Mouse (Mus musculus): ENCODE measurements around the gene Lrrc58. TPM values are rescaled to one million over a fixed set of nuclear protein-coding genes. Genes with fewer than 3 reads are reported as not detected.

Gene Lrrc58
- polyA plus RNA-seq, 2 experiments: 4.1 to 8.7 TPM

DNA sequence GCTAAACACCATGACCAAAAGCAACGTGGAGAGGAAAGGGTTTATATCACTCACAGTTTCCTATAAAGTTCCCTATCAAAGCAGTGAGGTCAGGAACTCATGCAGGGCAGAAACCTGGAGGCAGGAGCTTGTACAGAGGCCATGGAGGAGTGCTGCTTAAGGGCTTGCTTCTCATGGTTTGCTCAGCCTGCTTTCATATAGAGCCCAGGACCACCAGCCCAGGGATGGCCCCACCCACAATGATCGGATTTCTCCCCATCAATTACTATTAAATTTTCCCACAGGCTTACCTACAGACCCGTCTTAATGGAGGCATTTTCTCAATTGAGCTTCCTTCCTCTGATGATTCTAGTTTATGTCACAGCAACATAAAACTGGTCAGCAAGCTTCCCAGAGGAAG lies 30.6 kb upstream of the Lrrc58 start:
- Histone ChIP-seq H3K36me3 (replicated peaks; ENCODE audit: control insufficient read depth, insufficient read depth, low read depth) (no peaks in the 10 kb centered on the region), H3K27ac (no peak overlapping the region), H3K9me3 (ENCODE audit: control insufficient read depth, low read length) (no peaks in the 10 kb centered on the region), H3K4me1 (replicated peaks; ENCODE audit: control insufficient read depth in 2 of 2, insufficient read depth in 2 of 2, low read length in 1 of 2) (no peaks in the 10 kb centered on the region), H3K4me2 (ENCODE audit: low read depth) (no peak overlapping the region), H3K9ac (replicated peaks) (no peak overlapping the region), H3K4me3 (ENCODE audit: insufficient read depth in 1 of 2, low read depth in 2 of 2, low read length in 2 of 2) (no peak overlapping the region), H3K27me3 (ENCODE audit: control insufficient read depth, insufficient read depth, low read length) (no peaks in the 10 kb centered on the region)
- ATAC-seq (ENCODE audit: insufficient read depth): no peak
- DNase-seq (ENCODE audit: low read depth in 3 of 3, low spot score in 3 of 3): no peak
- 45% methylated on average over 3 of the region's 3 CpGs for whole genome bisulfite sequencing (ENCODE audit: insufficient replicate concordance)
- no peak for TF ChIP-seq EP300 (IDR thresholded peaks at IDR 0.05; ENCODE audit: low read depth)
- TF ChIP-seq CTCF (IDR thresholded peaks at IDR 0.05; ENCODE audit: low read depth): no peak

- Histone ChIP-seq H3K4me3 (ENCODE audit: insufficient read depth in 1 of 2, low read depth in 2 of 2, low read length in 2 of 2) (no peak overlapping the region), H3K9me3 (ENCODE audit: control insufficient read depth, low read length) (no peaks in the 10 kb centered on the region), H3K36me3 (replicated peaks; ENCODE audit: control insufficient read depth, insufficient read depth, low read depth) (no peaks in the 10 kb centered on the region), H3K4me2 (ENCODE audit: low read depth) (no peak overlapping the region), H3K4me1 (replicated peaks; ENCODE audit: control insufficient read depth in 2 of 2, insufficient read depth in 2 of 2, low read length in 1 of 2) (peaks cover 2 to 5% of the 10 kb centered on the region in 2 experiments; a peak in 2 of 4 replicates), H3K27ac (no peak overlapping the region), H3K27me3 (ENCODE audit: control insufficient read depth, insufficient read depth, low read length) (no peaks in the 10 kb centered on the region), H3K9ac (replicated peaks) (no peak overlapping the region)
- 53% methylated on average over 2 of the region's 2 CpGs for WGBS (ENCODE audit: insufficient replicate concordance)
- no peak for ATAC-seq (ENCODE audit: insufficient read depth)
- no peak for TF ChIP-seq EP300 (IDR thresholded peaks at IDR 0.05; ENCODE audit: low read depth)
- TF ChIP-seq CTCF (IDR thresholded peaks at IDR 0.05; ENCODE audit: low read depth): no peak
- DNase-seq (ENCODE audit: low read depth in 3 of 3, low spot score in 3 of 3): no peak
These were observed 25.8 kb upstream of the Lrrc58 start for GRCm38 (mm10) chr16:37842439-37842838.

GRCm38 (mm10) chr16:37843740-37844139 lies 24.4 kb upstream of the Lrrc58 start:
- Histone ChIP-seq H3K27ac (no peak overlapping the region), H3K9ac (replicated peaks) (no peak overlapping the region), H3K4me2 (ENCODE audit: low read depth) (no peak overlapping the region), H3K4me3 (ENCODE audit: insufficient read depth in 1 of 2, low read depth in 2 of 2, low read length in 2 of 2) (no peak overlapping the region), H3K27me3 (ENCODE audit: control insufficient read depth, insufficient read depth, low read length) (no peaks in the 10 kb centered on the region), H3K4me1 (replicated peaks; ENCODE audit: control insufficient read depth in 2 of 2, insufficient read depth in 2 of 2, low read length in 1 of 2) (peaks cover 2 to 5% of the 10 kb centered on the region in 2 experiments; a peak in 2 of 4 replicates), H3K9me3 (ENCODE audit: control insufficient read depth, low read length) (no peaks in the 10 kb centered on the region), H3K36me3 (replicated peaks; ENCODE audit: control insufficient read depth, insufficient read depth, low read depth) (no peaks in the 10 kb centered on the region)
- WGBS (ENCODE audit: insufficient replicate concordance): 58% methylated on average over 12 of the region's 12 CpGs
- ATAC-seq (ENCODE audit: insufficient read depth) (no peak), DNase-seq (ENCODE audit: low read depth in 3 of 3, low spot score in 3 of 3) (no peak)
- TF ChIP-seq EP300 (IDR thresholded peaks at IDR 0.05; ENCODE audit: low read depth) (no peak), CTCF (IDR thresholded peaks at IDR 0.05; ENCODE audit: low read depth) (no peak)

DNA sequence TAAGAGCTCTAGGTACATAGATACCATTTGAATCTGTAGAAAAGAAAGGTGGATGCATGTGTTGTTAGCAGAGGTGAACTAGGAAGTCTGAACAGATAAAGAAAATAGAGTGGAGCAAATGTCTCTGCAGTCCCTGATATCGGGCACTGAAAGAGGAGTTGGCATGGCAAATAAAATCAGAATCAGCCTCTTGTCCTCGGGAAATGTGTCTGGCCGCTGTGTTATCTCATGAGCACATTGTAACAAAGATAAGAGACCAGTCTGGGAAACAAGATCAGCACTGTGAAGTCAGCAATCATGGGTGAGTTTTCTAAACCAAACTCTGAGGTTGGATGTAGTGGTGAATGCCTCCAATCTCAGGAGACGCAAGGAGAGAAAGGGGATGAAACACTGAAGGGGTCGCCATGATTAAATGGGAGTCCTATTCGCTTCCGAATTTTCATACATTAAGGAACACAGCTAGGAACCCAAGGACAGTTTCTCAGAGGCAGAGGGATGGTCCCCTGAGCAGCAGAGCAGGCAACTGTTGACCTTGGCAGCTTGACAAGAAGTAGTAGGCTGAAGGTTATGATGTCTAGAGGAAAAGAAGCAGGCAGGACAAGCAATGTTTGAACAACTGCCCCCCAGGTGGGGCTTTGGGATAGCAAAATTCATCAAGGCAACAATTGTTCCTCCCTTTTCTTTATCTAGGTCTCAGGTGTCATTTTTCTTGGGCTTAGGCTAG lies 22.8 kb upstream of the Lrrc58 start:
- Histone ChIP-seq H3K27ac (no peak overlapping the region), H3K4me2 (ENCODE audit: low read depth) (no peak overlapping the region), H3K4me1 (replicated peaks; ENCODE audit: control insufficient read depth in 2 of 2, insufficient read depth in 2 of 2, low read length in 1 of 2) (peaks cover 2 to 5% of the 10 kb centered on the region in 2 experiments; a peak in 2 of 4 replicates), H3K36me3 (replicated peaks; ENCODE audit: control insufficient read depth, insufficient read depth, low read depth) (no peaks in the 10 kb centered on the region), H3K27me3 (ENCODE audit: control insufficient read depth, insufficient read depth, low read length) (no peaks in the 10 kb centered on the region), H3K9ac (replicated peaks) (no peak overlapping the region), H3K4me3 (ENCODE audit: insufficient read depth in 1 of 2, low read depth in 2 of 2, low read length in 2 of 2) (no peak overlapping the region), H3K9me3 (ENCODE audit: control insufficient read depth, low read length) (no peaks in the 10 kb centered on the region)
- TF ChIP-seq EP300 (IDR thresholded peaks at IDR 0.05; ENCODE audit: low read depth) (0 out of 2 replicates have a peak, but pooled peaks have one; percentile 10), CTCF (IDR thresholded peaks at IDR 0.05; ENCODE audit: low read depth) (no peak)
- DNase-seq (ENCODE audit: low read depth in 3 of 3, low spot score in 3 of 3): no peak
- ATAC-seq (ENCODE audit: insufficient read depth): no peak
- 31% methylated on average over 7 of the region's 7 CpGs for WGBS (ENCODE audit: insufficient replicate concordance)

DNA sequence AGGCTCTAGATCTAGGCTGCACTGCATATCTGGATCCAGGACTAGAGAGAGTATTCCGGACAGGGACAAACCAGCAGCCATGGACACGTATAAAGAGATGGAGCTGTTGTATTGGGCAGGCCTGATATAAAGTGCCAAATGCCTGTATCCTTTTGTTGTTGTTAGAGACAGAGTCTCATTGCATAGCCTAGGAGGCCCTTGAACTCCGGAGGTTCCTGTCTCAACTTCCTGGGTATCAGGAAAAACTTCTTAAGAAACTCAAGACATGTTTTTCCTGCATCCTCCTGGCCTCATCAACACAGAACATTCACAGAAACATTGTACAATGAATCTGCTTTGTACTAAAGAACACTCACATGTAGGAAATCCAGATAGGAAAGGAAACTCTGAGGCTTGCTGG lies 21.1 kb upstream of the Lrrc58 start:
- no peak overlapping the region for H3K4me3 ChIP-seq (ENCODE audit: insufficient read depth in 1 of 2, low read depth in 2 of 2, low read length in 2 of 2)
- no peaks in the 10 kb centered on the region for H3K27me3 ChIP-seq (ENCODE audit: control insufficient read depth, insufficient read depth, low read length)
- no peak for DNase-seq (ENCODE audit: low read depth in 3 of 3, low spot score in 3 of 3)
- H3K9me3 ChIP-seq (ENCODE audit: control insufficient read depth, low read length): no peaks in the 10 kb centered on the region
- WGBS (ENCODE audit: insufficient replicate concordance): 41% methylated on average over 3 of the region's 3 CpGs
- H3K4me2 ChIP-seq (ENCODE audit: low read depth): no peak overlapping the region
- no peaks in the 10 kb centered on the region for H3K36me3 ChIP-seq (replicated peaks; ENCODE audit: control insufficient read depth, insufficient read depth, low read depth)
- TF ChIP-seq CTCF (IDR thresholded peaks at IDR 0.05; ENCODE audit: low read depth): no peak
- TF ChIP-seq EP300 (IDR thresholded peaks at IDR 0.05; ENCODE audit: low read depth): no peak
- no peak for ATAC-seq (ENCODE audit: insufficient read depth)
- H3K9ac ChIP-seq (replicated peaks): no peak overlapping the region
- no peak overlapping the region for H3K27ac ChIP-seq
- H3K4me1 ChIP-seq (replicated peaks; ENCODE audit: control insufficient read depth in 2 of 2, insufficient read depth in 2 of 2, low read length in 1 of 2): peaks cover 2 to 5% of the 10 kb centered on the region in 2 experiments; a peak in 2 of 4 replicates

Measured in liver, embryonic 14.5 days (tissue).